Mouse (Mus musculus): Measurements from ENCODE around the gene Twist1. TPM values are rescaled to one million over a fixed set of nuclear protein-coding genes. Genes with fewer than 3 reads are reported as not detected.

Twist1 gene
- polyA plus RNA-seq, 1 experiment from 2014 or later = 0.20 TPM

DNA sequence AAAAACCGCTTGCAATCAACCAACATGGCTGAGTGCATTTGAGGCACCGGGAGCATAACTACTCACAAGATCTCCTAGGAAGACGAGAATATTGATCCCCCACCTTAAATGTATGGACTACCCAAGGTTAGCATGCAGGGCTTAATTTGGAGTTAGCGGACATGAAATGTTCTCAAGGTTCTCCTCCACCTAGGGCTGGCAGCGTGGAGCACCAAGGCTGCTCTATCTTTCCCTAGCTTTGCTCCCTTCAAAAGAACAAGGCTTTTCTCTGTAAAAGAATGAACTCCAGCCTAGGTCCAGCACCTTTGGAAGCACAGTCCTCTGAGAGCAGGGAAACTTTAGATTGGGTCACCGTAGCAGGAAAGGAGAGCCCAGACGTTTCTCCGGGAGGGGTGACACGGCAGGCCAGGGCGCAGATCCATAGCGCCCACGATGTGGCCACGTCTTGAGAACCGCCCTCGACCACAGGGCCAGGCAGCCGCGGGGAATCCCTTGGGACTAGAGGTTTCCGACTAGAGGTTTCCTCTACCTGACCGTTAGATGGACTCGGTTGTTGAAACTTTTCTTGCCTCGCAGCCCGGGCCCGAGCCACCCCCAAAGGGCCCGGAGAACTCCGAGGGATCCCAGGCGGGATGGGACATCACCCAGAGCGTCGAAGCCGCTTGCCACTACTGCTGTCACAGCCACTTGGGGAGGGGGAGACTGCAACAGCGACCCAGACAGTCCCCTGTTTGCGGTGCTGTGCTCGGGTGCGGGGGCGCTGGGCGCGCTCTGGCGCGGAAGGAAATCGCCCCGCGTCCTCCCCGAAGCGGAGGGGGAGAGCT, 683 bp upstream of the Twist1 start:
- Histone ChIP-seq H3K36me3 (ENCODE audit: control insufficient read depth, insufficient read depth, low read length) (no peaks in the 10 kb centered on the region), H3K27ac (ENCODE audit: low read depth, low read length) (no peak overlapping the region), H3K9me3 (ENCODE audit: control insufficient read depth, low read length) (no peaks in the 10 kb centered on the region), H3K4me2 (ENCODE audit: low read depth, low read length) (peak overlapping the region; percentile 69; the same call in 1 of the 2 replicates), H3K4me3 (ENCODE audit: low read depth, low read length) (peak overlapping the region; percentile 36; the same call in 1 of the 2 replicates), H3K27me3 (ENCODE audit: control insufficient read depth, insufficient read depth, low read length) (peaks cover 49% of the 10 kb centered on the region), H3K9ac (replicated peaks; ENCODE audit: low read depth, low read length) (no peak overlapping the region), H3K4me1 (ENCODE audit: control insufficient read depth, insufficient read depth, low read length) (peaks cover 7% of the 10 kb centered on the region; the same call in 1 of the 2 replicates)
- ATAC-seq (ENCODE audit: low read depth) = peak; percentile 41; the same call in 1 of the 2 replicates
- under 1% methylated on average over 43 of the region's 43 CpGs for WGBS

DNA sequence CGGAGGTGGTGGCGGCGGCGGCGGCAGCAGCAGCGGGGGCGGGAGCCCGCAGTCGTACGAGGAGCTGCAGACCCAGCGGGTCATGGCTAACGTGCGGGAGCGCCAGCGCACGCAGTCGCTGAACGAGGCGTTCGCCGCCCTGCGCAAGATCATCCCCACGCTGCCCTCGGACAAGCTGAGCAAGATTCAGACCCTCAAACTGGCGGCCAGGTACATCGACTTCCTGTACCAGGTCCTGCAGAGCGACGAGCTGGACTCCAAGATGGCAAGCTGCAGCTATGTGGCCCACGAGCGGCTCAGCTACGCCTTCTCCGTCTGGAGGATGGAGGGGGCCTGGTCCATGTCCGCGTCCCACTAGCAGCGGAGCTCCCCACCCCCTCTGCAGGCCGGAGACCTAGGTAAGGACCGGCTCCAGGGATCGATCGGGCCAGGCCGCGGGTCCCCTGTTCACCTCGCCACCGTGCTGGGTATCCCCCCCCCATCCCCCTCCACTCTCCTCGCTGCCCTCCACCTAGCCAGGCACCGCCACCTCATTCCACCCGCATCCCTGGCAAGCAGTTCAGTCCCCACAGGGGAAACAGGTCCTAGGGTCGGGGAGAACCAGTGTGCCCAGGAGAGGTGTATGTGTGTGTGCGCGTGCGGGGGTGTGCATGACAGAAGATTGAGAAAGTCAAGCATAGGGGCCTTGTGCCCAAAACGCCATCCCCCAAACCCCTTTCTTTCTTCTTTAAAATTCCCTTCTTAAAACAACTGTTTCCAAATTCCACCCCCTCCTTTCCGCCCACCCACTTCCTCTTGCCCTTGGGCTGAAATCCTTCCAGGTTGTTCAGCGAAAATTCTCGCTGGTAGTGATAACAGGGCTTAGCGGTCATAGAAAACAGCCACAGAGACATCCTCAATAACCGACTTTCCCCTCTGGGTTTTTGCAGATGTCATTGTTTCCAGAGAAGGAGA, 1.0 kb downstream of the Twist1 start:
- H3K36me3 ChIP-seq (ENCODE audit: control insufficient read depth, insufficient read depth, low read length) = no peaks in the 10 kb centered on the region
- H3K9ac ChIP-seq (replicated peaks; ENCODE audit: low read depth, low read length) = peak overlapping the region; percentile 41
- peak overlapping the region; percentile 36 for H3K4me3 ChIP-seq (ENCODE audit: low read depth, low read length)
- no peak overlapping the region for H3K27ac ChIP-seq (ENCODE audit: low read depth, low read length)
- H3K27me3 ChIP-seq (ENCODE audit: control insufficient read depth, insufficient read depth, low read length) = peaks cover 55% of the 10 kb centered on the region
- H3K4me2 ChIP-seq (ENCODE audit: low read depth, low read length) = peak overlapping the region; percentile 69
- peak; percentile 44; the same call in 1 of the 2 replicates for ATAC-seq (ENCODE audit: low read depth)
- peaks cover 7% of the 10 kb centered on the region; the same call in 1 of the 2 replicates for H3K4me1 ChIP-seq (ENCODE audit: control insufficient read depth, insufficient read depth, low read length)
- WGBS = under 1% methylated on average over 46 of the region's 56 CpGs
- no peaks in the 10 kb centered on the region for H3K9me3 ChIP-seq (ENCODE audit: control insufficient read depth, low read length)

DNA sequence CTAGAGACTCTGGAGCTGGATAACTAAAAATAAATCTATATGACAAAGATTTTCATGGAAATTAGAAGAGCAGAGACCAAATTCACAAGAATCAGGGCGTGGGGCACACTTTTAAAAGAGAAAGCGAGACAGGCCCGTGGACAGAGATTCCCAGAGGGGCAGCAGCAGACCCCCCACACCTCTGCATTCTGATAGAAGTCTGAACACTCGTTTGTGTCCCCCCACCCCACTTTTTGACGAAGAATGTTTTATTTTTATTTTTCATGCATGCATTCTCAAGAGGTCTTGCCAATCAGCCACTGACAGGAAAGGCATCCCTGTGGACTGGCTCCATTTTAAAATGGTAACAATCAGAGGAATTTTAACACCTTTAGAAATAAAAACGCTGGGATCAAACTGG, 1.7 kb downstream of the Twist1 start:
- Histone ChIP-seq H3K4me3 (ENCODE audit: low read depth, low read length) (peak overlapping the region; percentile 36; the same call in 1 of the 2 replicates), H3K9me3 (ENCODE audit: control insufficient read depth, low read length) (no peaks in the 10 kb centered on the region), H3K36me3 (ENCODE audit: control insufficient read depth, insufficient read depth, low read length) (no peaks in the 10 kb centered on the region), H3K27ac (ENCODE audit: low read depth, low read length) (no peak overlapping the region), H3K27me3 (ENCODE audit: control insufficient read depth, insufficient read depth, low read length) (peaks cover 56% of the 10 kb centered on the region), H3K4me1 (ENCODE audit: control insufficient read depth, insufficient read depth, low read length) (peaks cover 7% of the 10 kb centered on the region; the same call in 1 of the 2 replicates), H3K9ac (replicated peaks; ENCODE audit: low read depth, low read length) (no peak overlapping the region), H3K4me2 (ENCODE audit: low read depth, low read length) (no peak overlapping the region)
- under 1% methylated on average over 6 of the region's 6 CpGs for WGBS
- ATAC-seq (ENCODE audit: low read depth) = no peak

DNA sequence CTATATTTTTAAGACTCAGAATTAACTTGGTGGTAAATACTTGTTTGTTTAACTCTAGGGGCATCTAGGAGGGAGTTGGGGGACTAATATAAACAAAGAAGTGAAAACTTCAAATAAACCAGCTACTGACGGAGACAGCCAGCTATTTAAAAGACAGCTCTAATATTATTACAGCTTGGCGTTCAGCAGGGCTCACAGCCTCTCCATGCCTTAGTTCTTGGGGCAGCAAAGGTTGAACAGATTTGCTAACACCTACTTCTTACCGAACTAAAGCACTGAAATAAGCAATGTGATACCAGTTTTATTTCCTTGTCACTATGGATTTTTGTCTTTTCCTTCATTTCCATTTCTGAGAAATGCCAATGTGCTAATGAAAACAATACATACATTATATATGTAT, 2.4 kb downstream of the Twist1 start:
- H3K4me1 ChIP-seq (ENCODE audit: control insufficient read depth, insufficient read depth, low read length) = peaks cover 7% of the 10 kb centered on the region; the same call in 1 of the 2 replicates
- no peak overlapping the region for H3K9ac ChIP-seq (replicated peaks; ENCODE audit: low read depth, low read length)
- no peaks in the 10 kb centered on the region for H3K9me3 ChIP-seq (ENCODE audit: control insufficient read depth, low read length)
- no peak overlapping the region for H3K4me2 ChIP-seq (ENCODE audit: low read depth, low read length)
- ATAC-seq (ENCODE audit: low read depth) = no peak
- WGBS = 4% methylated on average over 3 of the region's 3 CpGs
- no peak overlapping the region for H3K27ac ChIP-seq (ENCODE audit: low read depth, low read length)
- peaks cover 61% of the 10 kb centered on the region for H3K27me3 ChIP-seq (ENCODE audit: control insufficient read depth, insufficient read depth, low read length)
- no peaks in the 10 kb centered on the region for H3K36me3 ChIP-seq (ENCODE audit: control insufficient read depth, insufficient read depth, low read length)
- H3K4me3 ChIP-seq (ENCODE audit: low read depth, low read length) = no peak overlapping the region

DNA sequence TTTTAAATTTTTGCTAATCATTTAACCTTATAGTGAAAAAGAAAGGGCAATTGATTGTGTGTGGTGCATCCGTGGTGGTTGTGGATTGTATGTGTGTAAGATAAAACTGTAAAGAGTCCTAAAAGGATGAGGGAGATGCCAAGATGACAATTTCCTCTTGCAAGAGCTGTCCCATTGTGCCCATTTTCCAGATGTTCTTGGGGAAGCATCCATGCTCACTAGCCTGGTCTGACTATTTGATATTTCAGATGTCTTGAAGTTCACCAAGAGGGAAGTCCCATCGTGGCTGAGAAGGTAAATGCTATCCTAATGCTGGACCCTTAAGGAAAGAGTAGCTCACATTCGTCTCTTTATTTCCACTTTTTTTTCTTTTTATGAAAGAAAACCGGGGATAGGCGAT, 3.5 kb downstream of the Twist1 start:
- peaks cover 61% of the 10 kb centered on the region for H3K27me3 ChIP-seq (ENCODE audit: control insufficient read depth, insufficient read depth, low read length)
- ATAC-seq (ENCODE audit: low read depth) = no peak
- no peak overlapping the region for H3K4me3 ChIP-seq (ENCODE audit: low read depth, low read length)
- H3K36me3 ChIP-seq (ENCODE audit: control insufficient read depth, insufficient read depth, low read length) = no peaks in the 10 kb centered on the region
- no peaks in the 10 kb centered on the region for H3K9me3 ChIP-seq (ENCODE audit: control insufficient read depth, low read length)
- H3K27ac ChIP-seq (ENCODE audit: low read depth, low read length) = no peak overlapping the region
- H3K4me2 ChIP-seq (ENCODE audit: low read depth, low read length) = no peak overlapping the region
- no peak overlapping the region for H3K9ac ChIP-seq (replicated peaks; ENCODE audit: low read depth, low read length)
- 8% methylated on average over 5 of the region's 5 CpGs for whole genome bisulfite sequencing
- peaks cover 7% of the 10 kb centered on the region; the same call in 1 of the 2 replicates for H3K4me1 ChIP-seq (ENCODE audit: control insufficient read depth, insufficient read depth, low read length)

DNA sequence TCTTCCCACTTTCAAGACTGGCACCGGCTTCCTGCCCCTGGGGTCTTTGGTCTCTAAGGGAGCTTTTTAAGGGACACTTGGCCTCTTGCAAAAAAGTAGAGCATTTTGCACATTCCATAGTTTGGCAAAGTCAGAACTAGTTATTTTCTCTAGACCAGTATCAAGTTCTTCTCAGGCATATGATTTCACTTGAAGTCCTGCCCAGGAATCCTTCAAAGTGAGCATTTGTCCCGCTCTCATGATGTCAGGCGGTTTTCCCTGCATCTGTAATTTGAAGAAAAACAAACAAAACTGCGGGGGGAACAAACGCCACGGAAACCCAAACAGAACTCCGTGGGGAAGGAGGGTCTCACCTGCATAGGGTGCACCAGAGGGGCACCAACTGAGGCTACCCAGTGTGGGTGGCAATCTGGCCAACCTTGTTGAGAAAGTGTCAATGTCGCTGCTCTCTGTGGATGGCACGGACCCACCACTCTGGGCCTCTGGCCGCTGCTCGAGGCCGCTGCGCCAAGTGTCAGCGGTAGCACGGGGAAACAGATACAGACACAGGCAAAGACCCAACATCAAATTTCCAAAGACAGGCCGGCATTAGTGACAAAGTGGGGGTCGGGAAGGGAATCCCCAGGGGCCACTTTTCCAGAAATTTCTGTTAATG, 4.8 kb downstream of the Twist1 start:
- Histone ChIP-seq H3K27me3 (ENCODE audit: control insufficient read depth, insufficient read depth, low read length) (peaks cover 56% of the 10 kb centered on the region), H3K36me3 (ENCODE audit: control insufficient read depth, insufficient read depth, low read length) (no peaks in the 10 kb centered on the region), H3K4me3 (ENCODE audit: low read depth, low read length) (no peak overlapping the region), H3K9ac (replicated peaks; ENCODE audit: low read depth, low read length) (no peak overlapping the region), H3K4me1 (ENCODE audit: control insufficient read depth, insufficient read depth, low read length) (peaks cover 7% of the 10 kb centered on the region; the same call in 1 of the 2 replicates), H3K27ac (ENCODE audit: low read depth, low read length) (no peak overlapping the region), H3K9me3 (ENCODE audit: control insufficient read depth, low read length) (no peaks in the 10 kb centered on the region), H3K4me2 (ENCODE audit: low read depth, low read length) (no peak overlapping the region)
- ATAC-seq (ENCODE audit: low read depth) = no peak
- 1% methylated on average over 17 of the region's 17 CpGs for WGBS

DNA sequence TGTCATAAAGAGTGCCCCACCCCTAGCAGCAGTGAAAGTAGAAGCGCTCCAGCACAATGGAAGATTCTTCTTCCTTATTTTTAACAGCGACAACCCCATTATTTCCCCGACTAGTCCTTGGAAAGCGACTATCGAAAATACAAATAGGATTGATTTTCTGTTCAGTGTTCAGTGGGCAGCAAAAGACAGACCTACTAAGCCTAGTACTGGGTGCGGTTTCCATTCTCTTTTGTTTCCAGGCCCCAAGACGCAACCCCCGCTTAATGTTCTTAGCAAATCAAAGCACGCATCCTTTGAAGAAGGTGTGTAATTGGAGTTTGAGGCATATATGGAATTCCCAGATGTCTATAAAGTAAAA, 5.3 kb downstream of the Twist1 start:
- no peak overlapping the region for H3K4me2 ChIP-seq (ENCODE audit: low read depth, low read length)
- 2% methylated on average over 9 of the region's 9 CpGs for WGBS
- H3K9ac ChIP-seq (replicated peaks; ENCODE audit: low read depth, low read length) = no peak overlapping the region
- H3K36me3 ChIP-seq (ENCODE audit: control insufficient read depth, insufficient read depth, low read length) = no peaks in the 10 kb centered on the region
- no peak overlapping the region for H3K27ac ChIP-seq (ENCODE audit: low read depth, low read length)
- H3K27me3 ChIP-seq (ENCODE audit: control insufficient read depth, insufficient read depth, low read length) = peaks cover 55% of the 10 kb centered on the region
- H3K4me3 ChIP-seq (ENCODE audit: low read depth, low read length) = no peak overlapping the region
- H3K4me1 ChIP-seq (ENCODE audit: control insufficient read depth, insufficient read depth, low read length) = peaks cover 5% of the 10 kb centered on the region; the same call in 1 of the 2 replicates
- ATAC-seq (ENCODE audit: low read depth) = no peak
- no peaks in the 10 kb centered on the region for H3K9me3 ChIP-seq (ENCODE audit: control insufficient read depth, low read length)

DNA sequence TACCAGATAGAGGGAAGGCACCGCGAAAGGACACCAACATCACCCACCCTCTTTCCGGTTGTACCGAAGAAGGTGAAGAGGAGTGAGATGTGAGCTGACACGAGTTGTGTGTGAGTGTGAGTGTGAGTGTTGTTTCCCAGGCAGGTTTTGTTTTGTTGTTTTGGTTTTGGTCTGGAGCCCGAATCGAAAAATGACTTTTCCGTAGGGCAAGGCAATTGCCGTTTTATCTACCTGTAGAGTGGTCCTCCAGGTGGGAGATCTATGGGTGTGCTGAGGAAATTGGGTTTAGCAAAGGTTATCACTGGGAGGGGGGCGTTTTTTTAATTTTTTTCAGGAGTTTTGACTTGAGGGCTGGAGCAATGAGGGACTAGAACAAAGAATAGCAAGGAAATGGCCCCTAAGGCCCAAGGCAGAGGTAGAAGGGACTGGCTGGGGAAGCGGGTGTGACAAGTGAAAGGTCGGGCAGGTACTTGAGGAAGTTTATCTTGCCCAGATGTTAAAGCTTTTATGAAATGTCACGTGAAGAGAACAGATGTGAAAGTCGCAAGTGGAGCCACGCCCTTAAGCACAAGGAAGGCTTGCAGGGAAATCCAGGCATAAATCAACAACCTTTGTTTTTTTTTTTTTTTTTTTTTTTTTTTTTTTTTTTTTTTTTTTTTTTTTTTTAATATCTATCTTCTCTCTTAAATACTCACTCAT, 6.3 kb downstream of the Twist1 start:
- ATAC-seq (ENCODE audit: low read depth) = no peak
- Histone ChIP-seq H3K36me3 (ENCODE audit: control insufficient read depth, insufficient read depth, low read length) (no peaks in the 10 kb centered on the region), H3K4me3 (ENCODE audit: low read depth, low read length) (no peak overlapping the region), H3K4me2 (ENCODE audit: low read depth, low read length) (no peak overlapping the region), H3K4me1 (ENCODE audit: control insufficient read depth, insufficient read depth, low read length) (no peaks in the 10 kb centered on the region), H3K9me3 (ENCODE audit: control insufficient read depth, low read length) (no peaks in the 10 kb centered on the region), H3K27ac (ENCODE audit: low read depth, low read length) (no peak overlapping the region), H3K27me3 (ENCODE audit: control insufficient read depth, insufficient read depth, low read length) (peaks cover 46% of the 10 kb centered on the region), H3K9ac (replicated peaks; ENCODE audit: low read depth, low read length) (no peak overlapping the region)
- under 1% methylated on average over 15 of the region's 15 CpGs for WGBS

Measured in neural tube, embryonic 14.5 days (tissue).